Mouse (Mus musculus): ENCODE data around the gene Rara. TPM values are rescaled to one million over a fixed set of nuclear protein-coding genes. Genes with fewer than 3 reads are reported as not detected.

The Rara gene
- total and polyA plus RNA-seq, 3 experiments = 10.1 to 12.8 (median 10.9) TPM

GRCm38 (mm10) chr11:98953361-98953760 lies 25.7 kb downstream of the Rara start:
- intact Hi-C loops (cut with DNase I) = no loop called here
- Histone ChIP-seq H3K27me3 (ENCODE audit: control insufficient read depth, insufficient read depth, low read length) (no peaks in the 10 kb centered on the region), H3K36me3 (ENCODE audit: control insufficient read depth, insufficient read depth, low read length) (peaks cover 6% of the 10 kb centered on the region; the same call in 1 of the 2 replicates), H3K9ac (ENCODE audit: low read depth, low read length) (no peak overlapping the region), H3K4me1 (ENCODE audit: control insufficient read depth, insufficient read depth, low read length) (peaks cover 37% of the 10 kb centered on the region), H3K79me2 (replicated peaks; ENCODE audit: control insufficient read depth, insufficient read depth, low read length) (no peaks in the 10 kb centered on the region), H3K27ac (no peak overlapping the region), H3K4me3 (no peak overlapping the region)
- no peak for TF ChIP-seq POLR2A (IDR thresholded peaks at IDR 0.05; ENCODE audit: insufficient read depth, low read depth, low read length)
- no peak for TF ChIP-seq CTCF (IDR thresholded peaks at IDR 0.05)
- no peak for TF ChIP-seq EP300 (IDR thresholded peaks at IDR 0.05; ENCODE audit: insufficient read depth, low read depth, low read length)
- no peak for DNase-seq
- 18% methylated on average over 2 of the region's 2 CpGs for WGBS

GRCm38 (mm10) chr11:98953835-98954320 lies 26.3 kb downstream of the Rara start:
- Histone ChIP-seq H3K36me3 (ENCODE audit: control insufficient read depth, insufficient read depth, low read length) (peaks cover 6% of the 10 kb centered on the region; the same call in 1 of the 2 replicates), H3K27me3 (ENCODE audit: control insufficient read depth, insufficient read depth, low read length) (no peaks in the 10 kb centered on the region), H3K4me1 (ENCODE audit: control insufficient read depth, insufficient read depth, low read length) (peaks cover 36% of the 10 kb centered on the region), H3K9ac (ENCODE audit: low read depth, low read length) (no peak overlapping the region), H3K4me3 (no peak overlapping the region), H3K27ac (peak overlapping the region; percentile 38), H3K79me2 (replicated peaks; ENCODE audit: control insufficient read depth, insufficient read depth, low read length) (no peaks in the 10 kb centered on the region)
- 18% methylated on average over 13 of the region's 13 CpGs for WGBS
- no peak for TF ChIP-seq CTCF (IDR thresholded peaks at IDR 0.05)
- TF ChIP-seq POLR2A (IDR thresholded peaks at IDR 0.05; ENCODE audit: insufficient read depth, low read depth, low read length) = no peak
- TF ChIP-seq EP300 (IDR thresholded peaks at IDR 0.05; ENCODE audit: insufficient read depth, low read depth, low read length) = no peak
- intact Hi-C loops (cut with DNase I) = loop anchor here (1.0 kb wide), 1 partner anchor 18 kb away; no protein-coding TSS in a partner anchor
- DNase-seq = no peak

GRCm38 (mm10) chr11:98954373-98954772 lies 26.8 kb downstream of the Rara start:
- Histone ChIP-seq H3K79me2 (replicated peaks; ENCODE audit: control insufficient read depth, insufficient read depth, low read length) (no peaks in the 10 kb centered on the region), H3K36me3 (ENCODE audit: control insufficient read depth, insufficient read depth, low read length) (peaks cover 6% of the 10 kb centered on the region; the same call in 1 of the 2 replicates), H3K27ac (peak overlapping the region; percentile 36), H3K4me1 (ENCODE audit: control insufficient read depth, insufficient read depth, low read length) (peaks cover 35% of the 10 kb centered on the region), H3K9ac (ENCODE audit: low read depth, low read length) (no peak overlapping the region), H3K4me3 (no peak overlapping the region; the same call in 1 of the 2 replicates), H3K27me3 (ENCODE audit: control insufficient read depth, insufficient read depth, low read length) (no peaks in the 10 kb centered on the region)
- 4% methylated on average over 10 of the region's 10 CpGs for WGBS
- intact Hi-C loops (cut with DNase I) = loop anchor here (1.0 kb wide), 1 partner anchor 18 kb away; no protein-coding TSS in a partner anchor
- DNase-seq = peak; percentile 80 to 84
- peak; percentile 94 for TF ChIP-seq CTCF (IDR thresholded peaks at IDR 0.05)
- peak; percentile 50; the same call in 1 of the 2 replicates for TF ChIP-seq EP300 (IDR thresholded peaks at IDR 0.05; ENCODE audit: insufficient read depth, low read depth, low read length)
- no peak for TF ChIP-seq POLR2A (IDR thresholded peaks at IDR 0.05; ENCODE audit: insufficient read depth, low read depth, low read length)

- no peak overlapping the region for H3K9ac ChIP-seq (ENCODE audit: low read depth, low read length)
- H3K79me2 ChIP-seq (replicated peaks; ENCODE audit: control insufficient read depth, insufficient read depth, low read length) = no peaks in the 10 kb centered on the region
- intact Hi-C loops (cut with DNase I) = loop anchor here (1.0 kb wide), 1 partner anchor 17 kb away; no protein-coding TSS in a partner anchor
- no peaks in the 10 kb centered on the region for H3K27me3 ChIP-seq (ENCODE audit: control insufficient read depth, insufficient read depth, low read length)
- no peak for TF ChIP-seq CTCF (IDR thresholded peaks at IDR 0.05)
- TF ChIP-seq POLR2A (IDR thresholded peaks at IDR 0.05; ENCODE audit: insufficient read depth, low read depth, low read length) = no peak
- no peak for TF ChIP-seq EP300 (IDR thresholded peaks at IDR 0.05; ENCODE audit: insufficient read depth, low read depth, low read length)
- DNase-seq = peak; percentile 51 to 65
- no peak overlapping the region; the same call in 1 of the 2 replicates for H3K4me3 ChIP-seq
- peak overlapping the region; percentile 36 for H3K27ac ChIP-seq
- peaks cover 6% of the 10 kb centered on the region; the same call in 1 of the 2 replicates for H3K36me3 ChIP-seq (ENCODE audit: control insufficient read depth, insufficient read depth, low read length)
- 22% methylated on average over 17 of the region's 17 CpGs for WGBS
- H3K4me1 ChIP-seq (ENCODE audit: control insufficient read depth, insufficient read depth, low read length) = peaks cover 29% of the 10 kb centered on the region
These were observed 27.4 kb downstream of the Rara start for GRCm38 (mm10) chr11:98954801-98955706.

GRCm38 (mm10) chr11:98955707-98956235 lies 28.2 kb downstream of the Rara start:
- peaks cover 6% of the 10 kb centered on the region; the same call in 1 of the 2 replicates for H3K36me3 ChIP-seq (ENCODE audit: control insufficient read depth, insufficient read depth, low read length)
- no peaks in the 10 kb centered on the region for H3K79me2 ChIP-seq (replicated peaks; ENCODE audit: control insufficient read depth, insufficient read depth, low read length)
- no peak overlapping the region for H3K27ac ChIP-seq
- peak; percentile 13 to 31 for DNase-seq
- H3K4me1 ChIP-seq (ENCODE audit: control insufficient read depth, insufficient read depth, low read length) = peaks cover 27% of the 10 kb centered on the region
- no peak for TF ChIP-seq EP300 (IDR thresholded peaks at IDR 0.05; ENCODE audit: insufficient read depth, low read depth, low read length)
- TF ChIP-seq CTCF (IDR thresholded peaks at IDR 0.05) = no peak
- TF ChIP-seq POLR2A (IDR thresholded peaks at IDR 0.05; ENCODE audit: insufficient read depth, low read depth, low read length) = no peak
- intact Hi-C loops (cut with DNase I) = no loop called here
- H3K4me3 ChIP-seq = no peak overlapping the region
- no peaks in the 10 kb centered on the region for H3K27me3 ChIP-seq (ENCODE audit: control insufficient read depth, insufficient read depth, low read length)
- WGBS = 26% methylated on average over 7 of the region's 7 CpGs
- H3K9ac ChIP-seq (ENCODE audit: low read depth, low read length) = no peak overlapping the region

Data from heart, adult 2 months (tissue).